Comparison of ENCODE assay signal across 9 mouse cellular contexts in genomic region chr2:144452364-144453008, GRCm38 (mm10).
DNase-seq lines count a peak whose midpoint lies in the region; ATAC-seq lines count a peak whose summit lies in the region.
"Had no signal": no experiment of that assay in that cellular context is flagged by ENCODE, and none has a peak within 500 bp of the region (broad histone marks: within the 10 kb centered on the region; RNA-seq: fewer than 3 reads in every experiment).

No protein-coding gene starts in this region.

- ATAC-seq in forebrain, embryonic 11.5 days (replicated peaks; ENCODE audit: low FRiP score): peak; percentile 73; the same call in 1 of the 2 replicates
- ATAC-seq in liver, embryonic 12.5 days: 0 out of 2 replicates have a peak, but pooled peaks have one; percentile 37
- peak; percentile 55; the same call in 1 of the 2 replicates for ATAC-seq in neural tube, embryonic 11.5 days (ENCODE audit: insufficient read depth, low FRiP score, low TSS enrichment)
- peak; percentile 58; the same call in 1 of the 2 replicates for ATAC-seq in stomach, embryonic 16.5 days (ENCODE audit: insufficient read depth, low FRiP score)

- no peak overlapping the region for H3K4me3 ChIP-seq in forebrain, embryonic 11.5 days (ENCODE audit: low read depth, low read length)
- no peak overlapping the region for H3K4me3 ChIP-seq in liver, embryonic 12.5 days
- no peak overlapping the region for H3K4me3 ChIP-seq in neural tube, embryonic 11.5 days (ENCODE audit: low read depth, low read length)
- H3K4me3 ChIP-seq in stomach, embryonic 16.5 days (replicated peaks; ENCODE audit: low read length): no peak overlapping the region
- H3K4me3 ChIP-seq: embryonic facial prominence, embryonic 13.5 days had no signal

- H3K4me2 ChIP-seq in forebrain, embryonic 11.5 days (ENCODE audit: low read depth, low read length, severe bottlenecking): no peak overlapping the region
- H3K4me2 ChIP-seq in liver, embryonic 12.5 days: no peak overlapping the region
- no peak overlapping the region for H3K4me2 ChIP-seq in neural tube, embryonic 11.5 days (ENCODE audit: low read depth)
- no peak overlapping the region for H3K4me2 ChIP-seq in stomach, embryonic 16.5 days (ENCODE audit: low read depth, low read length)
- H3K4me2 ChIP-seq: embryonic facial prominence, embryonic 13.5 days had no signal

- H3K9ac ChIP-seq in forebrain, embryonic 11.5 days (ENCODE audit: low read length): no peak overlapping the region
- no peak overlapping the region for H3K9ac ChIP-seq in liver, embryonic 12.5 days
- H3K9ac ChIP-seq in neural tube, embryonic 11.5 days (ENCODE audit: low read length): no peak overlapping the region
- no peak overlapping the region for H3K9ac ChIP-seq in stomach, embryonic 16.5 days (ENCODE audit: low read length)
- H3K9ac ChIP-seq: embryonic facial prominence, embryonic 13.5 days had no signal

- H3K27ac ChIP-seq in forebrain, embryonic 11.5 days (ENCODE audit: low read depth, low read length): no peak overlapping the region
- H3K27ac ChIP-seq in liver, embryonic 12.5 days: no peak overlapping the region
- no peak overlapping the region for H3K27ac ChIP-seq in neural tube, embryonic 11.5 days (ENCODE audit: low read depth, low read length)
- H3K27ac ChIP-seq in stomach, embryonic 16.5 days (ENCODE audit: low read length): no peak overlapping the region
- H3K27ac ChIP-seq: embryonic facial prominence, embryonic 13.5 days had no signal

- intact Hi-C loops in heart, postnatal 10 days (cut with DNase I): loop anchor here (2.0 to 10.0 kb wide), 8 partner anchors 105 to 1338 kb away; no protein-coding TSS in a partner anchor

- no peaks in the 10 kb centered on the region for H3K4me1 ChIP-seq in forebrain, embryonic 11.5 days (replicated peaks; ENCODE audit: control insufficient read depth, insufficient read depth, low read length)
- no peaks in the 10 kb centered on the region; the same call in 1 of the 2 replicates for H3K4me1 ChIP-seq in liver, embryonic 12.5 days
- H3K4me1 ChIP-seq in neural tube, embryonic 11.5 days (ENCODE audit: control insufficient read depth, insufficient read depth, low read length): no peaks in the 10 kb centered on the region
- H3K4me1 ChIP-seq in stomach, embryonic 16.5 days (ENCODE audit: control insufficient read depth, insufficient read depth, low read length): no peaks in the 10 kb centered on the region
- H3K4me1 ChIP-seq: embryonic facial prominence, embryonic 13.5 days had no signal

- peak; percentile 50 to 69 for DNase-seq in CD8-positive naive resting alpha-beta T cell, adult 2 months (ENCODE audit: low read depth in 2 of 2, low spot score in 2 of 2)
- DNase-seq in brain, embryonic 18.5 days (ENCODE audit: low read depth, low spot score): peak; percentile 22
- DNase-seq in forebrain, embryonic 11.5 days (ENCODE audit: low spot score): peak; percentile 79
- DNase-seq in heart, postnatal 10 days: peak; percentile 85 to 92
- peak; percentile 79 to 88 for DNase-seq in kidney, postnatal 25 days
- peak; percentile 75 for DNase-seq in neural tube, embryonic 11.5 days (ENCODE audit: low spot score)

- H3K27me3 ChIP-seq in forebrain, embryonic 11.5 days (ENCODE audit: control insufficient read depth, insufficient read depth, low read length): no peaks in the 10 kb centered on the region
- H3K27me3 ChIP-seq in liver, embryonic 12.5 days (replicated peaks): peaks cover 36% of the 10 kb centered on the region
- H3K27me3 ChIP-seq in neural tube, embryonic 11.5 days (ENCODE audit: control insufficient read depth, insufficient read depth, low read length): no peaks in the 10 kb centered on the region
- peaks cover 3% of the 10 kb centered on the region; the same call in 1 of the 2 replicates for H3K27me3 ChIP-seq in stomach, embryonic 16.5 days (ENCODE audit: control insufficient read depth, insufficient read depth, low read length)

- no peaks in the 10 kb centered on the region for H3K9me3 ChIP-seq in forebrain, embryonic 11.5 days (ENCODE audit: control insufficient read depth, low read length)
- H3K9me3 ChIP-seq in liver, embryonic 12.5 days (replicated peaks): no peaks in the 10 kb centered on the region
- no peaks in the 10 kb centered on the region for H3K9me3 ChIP-seq in neural tube, embryonic 11.5 days (ENCODE audit: control insufficient read depth, low read length)
- no peaks in the 10 kb centered on the region for H3K9me3 ChIP-seq in stomach, embryonic 16.5 days (replicated peaks; ENCODE audit: control insufficient read depth, low read length)
- H3K9me3 ChIP-seq: embryonic facial prominence, embryonic 13.5 days had no signal

- H3K36me3 ChIP-seq in forebrain, embryonic 11.5 days (ENCODE audit: control insufficient read depth, insufficient read depth, low read length): no peaks in the 10 kb centered on the region
- H3K36me3 ChIP-seq in liver, embryonic 12.5 days: no peaks in the 10 kb centered on the region
- H3K36me3 ChIP-seq in neural tube, embryonic 11.5 days (ENCODE audit: control insufficient read depth, insufficient read depth, low read length): no peaks in the 10 kb centered on the region
- no peaks in the 10 kb centered on the region for H3K36me3 ChIP-seq in stomach, embryonic 16.5 days (ENCODE audit: control insufficient read depth, insufficient read depth, low read length)
- H3K36me3 ChIP-seq: embryonic facial prominence, embryonic 13.5 days had no signal

- 16% methylated on average over 8 of the region's 8 CpGs for WGBS in forebrain, embryonic 11.5 days
- 7% methylated on average over 8 of the region's 8 CpGs for WGBS in liver, embryonic 12.5 days (ENCODE audit: insufficient replicate concordance)
- WGBS in neural tube, embryonic 11.5 days: 18% methylated on average over 8 of the region's 8 CpGs
- WGBS in stomach, embryonic 16.5 days: 12% methylated on average over 8 of the region's 8 CpGs

Comparison
In these comparisons a context has a peak if more than half of its experiments do, and no peak if none do; other contexts are left out.
1. DNase-seq: peak in every context shown above with its lines; median percentile 88 in heart, postnatal 10 days; 84 in kidney, postnatal 25 days; 79 in forebrain, embryonic 11.5 days; 75 in neural tube, embryonic 11.5 days; 60 in CD8-positive naive resting alpha-beta T cell, adult 2 months; 22 in brain, embryonic 18.5 days.